Mouse (Mus musculus) liver, postnatal 0 days (tissue): ENCODE data around the gene Neurl2. TPM values are rescaled to one million over a fixed set of nuclear protein-coding genes. Genes with fewer than 3 reads are reported as not detected.

Experiments used
- ATAC-seq: fragments of 200-750 bp; cut with Nextera tagmentation; 2 replicates; pipeline ENCODE4 v1.8.0; 2017; ENCODE audit warnings: mild to moderate bottlenecking, moderate library complexity
- DNase-seq: peaks from one replicate; pipeline ENCODE4 v3.0.0-alpha.2; 2016
- H3K27ac ChIP-seq: fragments of 300-500 bp; sonication (generic); 2 replicates; pipeline ENCODE4 v1.5.1; 2014; ENCODE audit warnings: antibody characterized with exemption, moderate library complexity, mild to moderate bottlenecking, low read depth
- H3K27me3 ChIP-seq: fragments of 300-500 bp; sonication (generic); 2 replicates; pipeline ENCODE4 v1.6.1; 2014; ENCODE audit warnings: low read length, control low read depth, mixed read lengths; ENCODE audit not compliant: insufficient read depth
- H3K36me3 ChIP-seq: fragments of 300-500 bp; sonication (generic); replicated peaks from 2 replicates; pipeline ENCODE4 v1.6.1; 2014; ENCODE audit warnings: mild to moderate bottlenecking, control low read depth, low read length, moderate library complexity, mixed read lengths; ENCODE audit not compliant: insufficient read depth
- H3K4me1 ChIP-seq: fragments of 300-500 bp; sonication (generic); 2 replicates; pipeline ENCODE4 v1.6.1; 2014; ENCODE audit warnings: antibody characterized with exemption, mild to moderate bottlenecking, control low read depth; ENCODE audit not compliant: insufficient read depth
- H3K4me2 ChIP-seq: fragments of 300-500 bp; sonication (generic); 2 replicates; pipeline ENCODE4 v1.6.1; 2014; ENCODE audit warnings: low read depth, mild to moderate bottlenecking, low read length, moderate library complexity, mixed read lengths
- H3K4me3 ChIP-seq: fragments of 300-500 bp; sonication (generic); 2 replicates; pipeline ENCODE4 v1.5.1; 2014; ENCODE audit warnings: low read depth, low read length
- H3K9ac ChIP-seq: fragments of 300-500 bp; sonication (generic); replicated peaks from 2 replicates; pipeline ENCODE4 v1.6.1; 2014; ENCODE audit warnings: mild to moderate bottlenecking, moderate library complexity
- H3K9me3 ChIP-seq: fragments of 300-500 bp; sonication (generic); 2 replicates; pipeline ENCODE4 v1.6.1; 2016; ENCODE audit warnings: mild to moderate bottlenecking, control low read depth, low read length, mixed read lengths
- CTCF ChIP-seq: sonication (generic); IDR thresholded peaks from 2 replicates; pipeline ENCODE4 v1.5.1; 2016; ENCODE audit warnings: antibody characterized with exemption, low read depth
- EP300 ChIP-seq: IDR thresholded peaks from 2 replicates; pipeline ENCODE4 v1.6.1; 2016; ENCODE audit warnings: antibody characterized with exemption, low read depth, mild to moderate bottlenecking
- WGBS: fragments of 180-500 bp; shearing (Covaris S2); extraction: QIAGEN DNeasy Blood & Tissue Kit; methylation state at CpG from one replicate; pipeline ENCODE4 v1.1.7; 2014; ENCODE audit not compliant: insufficient replicate concordance; 5-methylcytosine and 5-hydroxymethylcytosine counted together
- polyA plus RNA-seq: library from polyadenylated mRNA; unstranded; fragments of >200 nt; fragmentation: Nextera tagmentation; extraction: Ambion mirVana; gene quantifications from 2 replicates; pipeline ENCODE4 v1.2.1, GENCODE M21; 2015

The Neurl2 gene
- polyA plus RNA-seq, 1 experiment from 2014 or later = 2.5 TPM

GRCm38 (mm10) chr2:164787032-164787431 lies 46.2 kb downstream of the Neurl2 start:
- peak overlapping the region; percentile 99 for H3K4me2 ChIP-seq
- peaks cover 16% of the 10 kb centered on the region for H3K36me3 ChIP-seq
- no peak overlapping the region; the same call in 1 of the 2 replicates for H3K9ac ChIP-seq
- peak overlapping the region; percentile 74 for H3K4me3 ChIP-seq
- H3K4me1 ChIP-seq = peaks cover 32% of the 10 kb centered on the region
- no peak for TF ChIP-seq CTCF
- no peak for TF ChIP-seq EP300
- no peaks in the 10 kb centered on the region for H3K27me3 ChIP-seq
- DNase-seq (no peak), ATAC-seq (no peak)
- H3K27ac ChIP-seq = peak overlapping the region; percentile 98
- H3K9me3 ChIP-seq = no peaks in the 10 kb centered on the region
- 66% methylated on average over 3 of the region's 3 CpGs for WGBS

- Histone ChIP-seq H3K27me3 (no peaks in the 10 kb centered on the region), H3K36me3 (peaks cover 10% of the 10 kb centered on the region), H3K9ac (peak overlapping the region; percentile 89), H3K27ac (peak overlapping the region; percentile 98), H3K4me1 (peaks cover 32% of the 10 kb centered on the region), H3K4me2 (peak overlapping the region; percentile 99), H3K9me3 (no peaks in the 10 kb centered on the region), H3K4me3 (peak overlapping the region; percentile 74)
- peak; percentile 35; the same call in 1 of the 2 replicates for ATAC-seq
- DNase-seq = no peak
- 13% methylated on average over 15 of the region's 15 CpGs for WGBS
- TF ChIP-seq EP300 = no peak
- TF ChIP-seq CTCF = no peak
Observed at GRCm38 (mm10) chr2:164786388-164786885, 46.8 kb downstream of the Neurl2 start.

GRCm38 (mm10) chr2:164785481-164786387 lies 47.5 kb downstream of the Neurl2 start, which contains the start of gene Snx21:
Gene Snx21, plus strand, starts transcription at chr2:164785823.
- Histone ChIP-seq H3K27ac (peak within 1 kb of the TSS; percentile 98), H3K36me3 (peaks cover 5% of the 10 kb centered on the region), H3K9me3 (no peaks in the 10 kb centered on the region), H3K27me3 (no peaks in the 10 kb centered on the region), H3K4me1 (peaks cover 32% of the 10 kb centered on the region), H3K4me3 (peak within 1 kb of the TSS; percentile 74), H3K4me2 (peak within 1 kb of the TSS; percentile 99), H3K9ac (peak within 1 kb of the TSS; percentile 89)
- TF ChIP-seq CTCF (peak; percentile 59), EP300 (no peak)
- ATAC-seq (peak; percentile 87), DNase-seq (peak; percentile 90)
- WGBS = under 1% methylated on average over 60 of the region's 89 CpGs

- Histone ChIP-seq H3K9me3 (no peaks in the 10 kb centered on the region), H3K27me3 (no peaks in the 10 kb centered on the region), H3K4me2 (peak overlapping the region; percentile 99), H3K4me3 (peak overlapping the region; percentile 74), H3K36me3 (peaks cover 4% of the 10 kb centered on the region), H3K4me1 (peaks cover 32% of the 10 kb centered on the region), H3K9ac (peak overlapping the region; percentile 89), H3K27ac (peak overlapping the region; percentile 98)
- DNase-seq (no peak), ATAC-seq (no peak)
- no peak for TF ChIP-seq EP300
- no peak for TF ChIP-seq CTCF
- 8% methylated on average over 7 of the region's 7 CpGs for WGBS
Observed at GRCm38 (mm10) chr2:164784869-164785420, 48.3 kb downstream of the Neurl2 start.

DNA sequence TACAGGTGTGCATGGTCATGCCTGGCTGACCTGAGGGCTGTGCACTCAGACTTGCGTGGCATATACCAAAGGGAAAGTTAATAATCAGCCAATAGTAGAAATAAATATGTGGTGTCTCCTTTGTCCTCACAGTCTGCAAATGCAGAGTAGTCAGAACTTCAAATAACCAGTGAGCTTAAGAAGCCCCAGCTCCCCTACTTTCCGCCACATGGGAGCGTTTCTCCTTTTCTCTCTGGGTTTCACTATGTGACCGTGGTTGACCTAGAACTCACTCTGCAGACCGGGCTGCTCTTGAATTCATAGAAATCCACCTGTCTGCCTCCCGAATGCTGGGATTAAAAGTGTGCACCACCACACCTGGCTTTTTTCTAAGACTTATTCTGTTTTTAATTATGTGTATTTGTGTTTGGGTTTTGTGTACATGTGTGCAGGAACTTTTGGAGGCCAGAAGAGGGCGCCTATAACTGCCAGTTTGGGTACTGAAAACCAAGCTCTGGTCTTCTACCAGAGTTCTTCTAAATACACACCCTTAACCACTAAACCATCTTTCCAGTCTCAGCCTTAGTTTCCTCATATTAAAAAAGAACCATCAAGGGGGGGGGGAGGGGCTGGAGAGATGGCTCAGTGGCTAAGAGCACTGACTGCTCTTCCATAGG lies 49.2 kb downstream of the Neurl2 start:
- no peak for TF ChIP-seq EP300
- peak; percentile 60 for TF ChIP-seq CTCF
- WGBS = 73% methylated on average over 7 of the region's 7 CpGs
- Histone ChIP-seq H3K4me2 (peak overlapping the region; percentile 99; the same call in 1 of the 2 replicates), H3K4me3 (no peak overlapping the region), H3K9me3 (no peaks in the 10 kb centered on the region), H3K4me1 (peaks cover 32% of the 10 kb centered on the region), H3K36me3 (peaks cover 4% of the 10 kb centered on the region), H3K27me3 (no peaks in the 10 kb centered on the region), H3K27ac (no peak overlapping the region), H3K9ac (no peak overlapping the region)
- DNase-seq (no peak), ATAC-seq (no peak)

- ATAC-seq = no peak
- DNase-seq = no peak
- no peaks in the 10 kb centered on the region for H3K27me3 ChIP-seq
- TF ChIP-seq CTCF (no peak), EP300 (no peak)
- no peak overlapping the region for H3K4me2 ChIP-seq
- H3K27ac ChIP-seq = no peak overlapping the region
- H3K4me3 ChIP-seq = no peak overlapping the region
- no peak overlapping the region for H3K9ac ChIP-seq
- H3K9me3 ChIP-seq = no peaks in the 10 kb centered on the region
- H3K4me1 ChIP-seq = peaks cover 19% of the 10 kb centered on the region
- H3K36me3 ChIP-seq = no peaks in the 10 kb centered on the region
- WGBS = 78% methylated on average over 4 of the region's 4 CpGs
Observed at GRCm38 (mm10) chr2:164781876-164782275, 51.4 kb downstream of the Neurl2 start.

Other genes starting within 250 kb of the Neurl2 start
- gene Wfdc6a, start 248.0 kb downstream of the Neurl2 start, polyA plus RNA-seq = not detected in 2 replicates
- not detected in 2 replicates for gene Eppin, start 239.9 kb downstream of the Neurl2 start, polyA plus RNA-seq
- gene Wfdc6b, start 219.9 kb downstream of the Neurl2 start, polyA plus RNA-seq = not detected in 2 replicates
- not detected in 2 replicates for gene Wfdc8, start 219.8 kb downstream of the Neurl2 start, polyA plus RNA-seq
- not detected in 2 replicates for gene Wfdc16, start 194.7 kb downstream of the Neurl2 start, polyA plus RNA-seq
- not detected in 2 replicates for gene Wfdc10, start 177.4 kb downstream of the Neurl2 start, polyA plus RNA-seq
- gene Wfdc9, start 176.9 kb downstream of the Neurl2 start, polyA plus RNA-seq = not detected in 2 replicates
- not detected in 2 replicates for gene Wfdc11, start 159.4 kb downstream of the Neurl2 start, polyA plus RNA-seq
- gene Wfdc13, start 148.3 kb downstream of the Neurl2 start, polyA plus RNA-seq = not detected in 2 replicates
- gene Spint4, start 135.0 kb downstream of the Neurl2 start, polyA plus RNA-seq = not detected in 2 replicates
- gene Spint5, start 118.2 kb downstream of the Neurl2 start, polyA plus RNA-seq = not detected in 2 replicates
- 2.0 and 2.5 TPM in 2 replicates for gene Wfdc3, start 87.5 kb downstream of the Neurl2 start, polyA plus RNA-seq
- gene Dnttip1, start 87.5 kb downstream of the Neurl2 start, polyA plus RNA-seq = 33.7 and 34.2 TPM in 2 replicates
- gene Ube2c, start 63.6 kb downstream of the Neurl2 start, polyA plus RNA-seq = 243 and 277 TPM in 2 replicates
- 6.5 and 127 TPM in 2 replicates for gene Tnnc2, start 53.5 kb downstream of the Neurl2 start, polyA plus RNA-seq
- 6.1 and 7.4 TPM in 2 replicates for gene Snx21, start 47.6 kb downstream of the Neurl2 start, polyA plus RNA-seq
- 23.1 and 25.0 TPM in 2 replicates for gene Acot8, start 28.6 kb downstream of the Neurl2 start, polyA plus RNA-seq
- gene Zswim3, start 28.4 kb downstream of the Neurl2 start, polyA plus RNA-seq = 2.0 and 2.2 TPM in 2 replicates
- 3.1 TPM in 2 replicates for gene Zswim1, start 10.8 kb downstream of the Neurl2 start, polyA plus RNA-seq
- gene Spata25, start 4.9 kb downstream of the Neurl2 start, polyA plus RNA-seq = not detected in 2 replicates
- gene Ctsa, start 583 bp downstream of the Neurl2 start, polyA plus RNA-seq = 101 and 109 TPM in 2 replicates
- 33.4 and 35.3 TPM in 2 replicates for gene Pltp, start 24.3 kb upstream of the Neurl2 start, polyA plus RNA-seq
- gene Pcif1, start 45.8 kb upstream of the Neurl2 start, polyA plus RNA-seq = 38.4 and 38.6 TPM in 2 replicates
- gene Zfp335, start 78.3 kb upstream of the Neurl2 start, polyA plus RNA-seq = 2.1 and 2.5 TPM in 2 replicates
- gene Mmp9, start 107.3 kb upstream of the Neurl2 start, polyA plus RNA-seq = 15.8 and 17.2 TPM in 2 replicates
- gene Slc12a5, start 127.3 kb upstream of the Neurl2 start, polyA plus RNA-seq = 0.39 and 0.60 TPM in 2 replicates
- 7.5 and 8.1 TPM in 2 replicates for gene Ncoa5, start 201.4 kb upstream of the Neurl2 start, polyA plus RNA-seq
- gene Cd40, start 222.2 kb upstream of the Neurl2 start, polyA plus RNA-seq = 3.6 and 4.5 TPM in 2 replicates